Mouse (Mus musculus) forebrain, embryonic 11.5 days (tissue): ENCODE measurements around the gene Msx1. TPM values are rescaled to one million over a fixed set of nuclear protein-coding genes. Genes with fewer than 3 reads are reported as not detected.

Source experiments
- ATAC-seq: fragments of 200-750 bp; cut with Nextera tagmentation; replicated peaks from 2 replicates; pipeline ENCODE4 v1.8.0; 2017; ENCODE audit warnings: moderate TSS enrichment; ENCODE audit not compliant: low FRiP score
- DNase-seq: peaks from one replicate; pipeline ENCODE4 v3.0.0-alpha.2; 2017; ENCODE audit warnings: low spot score
- H3K27ac ChIP-seq: fragments of 300-500 bp; sonication (generic); 2 replicates; pipeline ENCODE4 v1.5.1; 2014; ENCODE audit warnings: low read depth, low read length
- H3K27me3 ChIP-seq: fragments of 300-500 bp; sonication (generic); 2 replicates; pipeline ENCODE4 v1.6.1; 2014; ENCODE audit warnings: mild to moderate bottlenecking, low read length, mixed read lengths; ENCODE audit not compliant: control insufficient read depth, insufficient read depth
- H3K36me3 ChIP-seq: fragments of 300-500 bp; sonication (generic); 2 replicates; pipeline ENCODE4 v1.6.1; 2014; ENCODE audit warnings: mild to moderate bottlenecking, low read length, moderate library complexity, mixed read lengths; ENCODE audit not compliant: control insufficient read depth, insufficient read depth
- H3K4me1 ChIP-seq: fragments of 300-500 bp; sonication (generic); replicated peaks from 2 replicates; pipeline ENCODE4 v1.6.1; 2014; ENCODE audit warnings: low read length, mixed read lengths; ENCODE audit not compliant: control insufficient read depth, insufficient read depth
- H3K4me2 ChIP-seq: fragments of 300-500 bp; sonication (generic); 2 replicates; pipeline ENCODE4 v1.6.1; 2014; ENCODE audit warnings: low read depth, mild to moderate bottlenecking, low read length, moderate library complexity, mixed read lengths; ENCODE audit not compliant: severe bottlenecking
- H3K4me3 ChIP-seq: fragments of 300-500 bp; sonication (generic); 2 replicates; pipeline ENCODE4 v1.5.1; 2014; ENCODE audit warnings: low read depth, low read length
- H3K9ac ChIP-seq: fragments of 300-500 bp; sonication (generic); 2 replicates; pipeline ENCODE4 v1.6.1; 2014; ENCODE audit warnings: low read length
- H3K9me3 ChIP-seq: fragments of 300-500 bp; sonication (generic); 2 replicates; pipeline ENCODE4 v1.6.1; 2016; ENCODE audit warnings: low read length, mixed read lengths; ENCODE audit not compliant: control insufficient read depth
- WGBS: fragments of 180-500 bp; shearing (Covaris S2); extraction: QIAGEN DNeasy Blood & Tissue Kit; methylation state at CpG from one replicate; pipeline ENCODE4 v1.1.7; 2014; 5-methylcytosine and 5-hydroxymethylcytosine counted together
- polyA plus RNA-seq: library from polyadenylated mRNA; unstranded; fragments of >200 nt; fragmentation: Nextera tagmentation; extraction: Ambion mirVana; gene quantifications from 2 replicates; pipeline ENCODE4 v1.2.1, GENCODE M21; 2014

Msx1 gene
- polyA plus RNA-seq, 1 experiment from 2014 or later, result 175 TPM

DNA sequence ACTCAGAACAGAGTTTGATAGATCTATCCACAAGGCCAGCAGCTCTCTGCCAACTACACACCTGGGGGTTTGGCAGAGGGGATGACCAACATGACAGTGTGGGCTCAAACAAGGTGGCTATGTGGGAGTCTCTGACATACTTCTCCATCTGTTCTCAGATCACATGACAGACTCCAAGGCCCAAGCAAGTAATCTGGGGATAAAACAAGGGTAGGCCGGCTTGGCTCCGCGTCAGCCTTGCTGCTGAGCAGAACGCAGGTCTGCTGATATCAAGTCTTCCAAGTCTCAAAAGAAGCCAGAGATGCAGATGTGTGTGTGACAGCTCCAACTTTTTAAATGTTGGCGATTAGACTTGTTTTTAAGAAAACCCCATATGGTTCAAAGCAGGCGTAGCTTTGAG is 28.7 kb downstream of the Msx1 start:
- Histone ChIP-seq H3K27me3 (no peaks in the 10 kb centered on the region), H3K4me3 (no peak overlapping the region), H3K9ac (no peak overlapping the region), H3K27ac (no peak overlapping the region), H3K36me3 (no peaks in the 10 kb centered on the region), H3K9me3 (no peaks in the 10 kb centered on the region), H3K4me2 (no peak overlapping the region), H3K4me1 (no peaks in the 10 kb centered on the region)
- peak; percentile 19 for DNase-seq
- ATAC-seq, result no peak
- WGBS, result 95% methylated on average over 6 of the region's 6 CpGs

DNA sequence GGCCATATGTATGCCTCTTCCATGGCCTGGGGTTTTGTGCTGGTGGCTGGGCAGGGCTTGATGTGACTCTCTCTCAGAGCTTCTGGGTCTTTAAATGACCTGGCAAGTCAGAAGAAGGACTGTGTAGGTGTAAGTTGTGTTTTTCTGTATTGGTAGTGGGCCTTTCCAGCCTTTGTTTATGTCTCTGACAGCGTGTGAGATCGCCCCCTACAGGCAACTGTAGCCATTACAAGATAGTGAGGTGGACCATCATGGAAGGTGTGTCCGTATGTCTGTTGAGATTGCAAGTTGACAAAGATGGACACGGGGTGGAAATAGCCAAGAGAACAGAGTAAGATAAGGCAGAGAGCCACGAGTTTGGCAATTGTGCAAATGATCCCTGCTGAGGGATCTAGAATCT is 32.2 kb downstream of the Msx1 start:
- Histone ChIP-seq H3K4me1 (no peaks in the 10 kb centered on the region), H3K9me3 (no peaks in the 10 kb centered on the region), H3K4me2 (no peak overlapping the region), H3K27me3 (no peaks in the 10 kb centered on the region), H3K27ac (no peak overlapping the region), H3K9ac (no peak overlapping the region), H3K4me3 (no peak overlapping the region), H3K36me3 (no peaks in the 10 kb centered on the region)
- ATAC-seq (no peak), DNase-seq (no peak)
- 55% methylated on average over 5 of the region's 5 CpGs for WGBS

DNA sequence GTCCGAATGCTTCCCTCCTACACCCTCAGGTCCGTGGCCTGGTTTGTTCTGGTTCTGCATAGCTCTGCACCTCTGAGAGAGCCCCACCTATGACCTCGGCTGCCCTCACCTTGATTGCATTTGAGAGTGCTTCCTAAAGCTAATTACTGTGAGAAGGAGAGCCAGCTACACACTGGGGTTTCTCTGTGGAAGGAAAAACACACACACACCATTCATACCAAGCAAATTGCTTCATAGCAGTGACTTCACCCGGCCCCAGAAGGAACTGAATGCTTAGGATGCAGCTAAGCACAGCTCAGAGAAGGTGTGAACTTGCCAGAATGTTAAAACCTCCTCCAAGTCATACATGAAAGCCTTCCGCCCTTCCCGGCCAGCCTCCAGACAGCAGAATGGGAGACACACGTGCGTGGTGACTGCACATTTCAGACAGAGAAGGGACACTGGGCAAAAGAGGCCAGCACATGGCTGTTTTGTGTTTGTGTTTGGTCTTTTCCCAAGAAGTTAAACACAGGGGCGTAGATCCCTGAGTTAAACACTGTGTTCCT is 39.5 kb downstream of the Msx1 start:
- ATAC-seq, result no peak
- no peak for DNase-seq
- no peaks in the 10 kb centered on the region for H3K36me3 ChIP-seq
- no peaks in the 10 kb centered on the region for H3K9me3 ChIP-seq
- H3K27me3 ChIP-seq, result no peaks in the 10 kb centered on the region
- 83% methylated on average over 9 of the region's 9 CpGs for WGBS
- no peak overlapping the region for H3K4me2 ChIP-seq
- no peak overlapping the region for H3K9ac ChIP-seq
- H3K27ac ChIP-seq, result no peak overlapping the region
- H3K4me1 ChIP-seq, result no peaks in the 10 kb centered on the region
- no peak overlapping the region for H3K4me3 ChIP-seq

DNA sequence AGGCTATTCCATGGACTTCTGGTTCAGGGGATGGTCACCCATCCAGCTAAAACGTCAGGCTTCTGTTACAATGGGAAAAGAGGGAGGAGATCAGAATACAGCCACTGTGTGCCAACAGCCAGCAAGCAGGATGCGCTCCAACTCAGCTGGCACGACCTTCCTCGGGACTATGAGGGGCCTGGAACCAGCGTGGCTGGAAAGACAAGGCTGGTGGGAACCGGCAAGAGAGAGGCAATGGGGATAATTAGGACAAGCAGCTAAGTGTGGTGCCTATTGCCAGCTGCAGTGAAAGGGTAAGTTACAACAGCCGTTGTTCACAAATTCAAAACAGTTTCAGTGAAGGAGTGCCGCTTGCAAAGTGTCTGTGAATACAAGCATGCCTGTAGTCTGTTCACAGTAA is 41.1 kb downstream of the Msx1 start:
- DNase-seq, result no peak
- H3K9me3 ChIP-seq, result no peaks in the 10 kb centered on the region

DNA sequence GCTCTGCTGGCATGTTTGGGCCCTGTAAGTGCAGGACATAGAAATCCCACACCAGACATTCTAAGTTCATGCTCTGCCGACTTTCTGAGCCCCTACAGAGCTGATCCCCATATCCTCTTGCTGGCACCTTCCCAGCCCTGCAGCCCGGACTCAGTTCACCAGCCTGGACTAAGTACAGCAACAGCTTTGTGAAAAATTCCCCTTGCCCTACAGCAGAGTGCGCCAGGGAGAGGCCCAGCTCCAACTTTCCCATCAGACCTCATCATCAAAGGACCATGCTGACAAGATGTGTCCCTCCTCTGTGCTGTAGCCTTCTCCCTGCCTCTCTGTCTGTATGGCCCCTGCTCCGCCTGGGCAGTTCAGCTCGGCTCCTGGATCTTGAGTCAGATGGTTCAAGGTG is 48.7 kb downstream of the Msx1 start:
- H3K4me2 ChIP-seq, result no peak overlapping the region
- peaks cover under 1% of the 10 kb centered on the region; the same call in 1 of the 2 replicates for H3K27me3 ChIP-seq
- no peaks in the 10 kb centered on the region for H3K36me3 ChIP-seq
- DNase-seq (no peak), ATAC-seq (no peak)
- H3K4me3 ChIP-seq, result no peak overlapping the region
- H3K4me1 ChIP-seq, result no peaks in the 10 kb centered on the region
- 52% methylated on average over 5 of the region's 5 CpGs for WGBS
- H3K9ac ChIP-seq, result no peak overlapping the region
- no peaks in the 10 kb centered on the region for H3K9me3 ChIP-seq
- no peak overlapping the region for H3K27ac ChIP-seq

More for the DNA sequence above, 41.1 kb downstream of the Msx1 start:
- H3K4me1 ChIP-seq, result no peaks in the 10 kb centered on the region
- no peaks in the 10 kb centered on the region for H3K36me3 ChIP-seq
- no peak overlapping the region for H3K9ac ChIP-seq
- no peak overlapping the region for H3K4me3 ChIP-seq
- no peak for ATAC-seq
- H3K4me2 ChIP-seq, result no peak overlapping the region
- H3K27me3 ChIP-seq, result no peaks in the 10 kb centered on the region
- no peak overlapping the region for H3K27ac ChIP-seq
- 72% methylated on average over 8 of the region's 8 CpGs for WGBS

DNA sequence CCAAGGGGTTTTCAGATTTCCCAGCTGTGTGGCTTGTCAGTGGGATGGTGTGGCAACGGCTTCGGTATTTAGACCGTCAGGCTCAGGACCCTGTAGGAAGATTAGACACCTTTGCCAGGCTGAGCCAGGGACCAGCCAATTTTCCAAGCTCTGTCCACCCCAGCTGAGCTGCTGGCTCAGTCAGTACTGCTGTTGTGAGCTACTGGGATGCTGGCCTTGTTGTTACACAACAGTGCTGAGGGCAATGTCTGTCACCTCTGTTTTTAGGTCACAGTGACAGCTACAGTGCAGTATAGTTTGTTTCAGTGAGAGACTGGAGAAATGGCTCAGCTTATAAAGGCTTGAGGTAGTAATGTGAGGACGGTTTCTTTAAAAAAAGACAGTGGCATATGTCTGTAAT is 50.4 kb downstream of the Msx1 start:
- H3K4me3 ChIP-seq, result no peak overlapping the region
- H3K36me3 ChIP-seq, result no peaks in the 10 kb centered on the region
- DNase-seq (no peak), ATAC-seq (no peak)
- WGBS, result 77% methylated on average over 4 of the region's 4 CpGs
- no peak overlapping the region for H3K9ac ChIP-seq
- no peaks in the 10 kb centered on the region for H3K9me3 ChIP-seq
- H3K4me1 ChIP-seq, result no peaks in the 10 kb centered on the region
- no peak overlapping the region for H3K27ac ChIP-seq
- H3K4me2 ChIP-seq, result no peak overlapping the region
- H3K27me3 ChIP-seq, result peaks cover 3% of the 10 kb centered on the region; the same call in 1 of the 2 replicates

DNA sequence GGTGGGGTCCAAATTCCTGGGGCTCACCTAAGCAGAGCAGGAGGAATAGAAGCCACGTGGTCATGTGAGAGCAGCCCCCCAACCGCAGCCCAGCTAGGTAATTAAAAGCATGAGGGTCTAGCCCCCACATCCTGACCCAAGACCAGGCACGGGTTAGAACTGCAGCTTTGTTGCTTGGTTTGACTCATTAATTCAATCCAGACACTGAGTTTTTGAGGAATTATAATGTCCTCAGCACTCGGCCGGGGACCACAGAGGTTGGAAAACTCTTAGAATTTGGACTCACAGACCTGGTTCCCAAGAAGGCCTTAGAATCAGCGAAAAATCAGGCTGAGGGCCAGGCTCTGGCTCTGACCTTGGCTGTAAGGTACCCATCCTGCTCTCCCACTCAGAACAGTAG is 53.5 kb downstream of the Msx1 start:
- Histone ChIP-seq H3K4me2 (no peak overlapping the region), H3K27me3 (peaks cover 7% of the 10 kb centered on the region; the same call in 1 of the 2 replicates), H3K36me3 (no peaks in the 10 kb centered on the region), H3K4me3 (no peak overlapping the region), H3K4me1 (peaks cover 5% of the 10 kb centered on the region; the same call in 1 of the 2 replicates), H3K9me3 (no peaks in the 10 kb centered on the region), H3K27ac (no peak overlapping the region), H3K9ac (no peak overlapping the region)
- ATAC-seq, result no peak
- DNase-seq, result no peak
- WGBS, result 81% methylated on average over 6 of the region's 6 CpGs

Other genes starting within 250 kb of the Msx1 start
- gene Stk32b, start 107.4 kb downstream of the Msx1 start, polyA plus RNA-seq, result 2.4 and 4.3 TPM in 2 replicates
- 0.67 and 0.75 TPM in 2 replicates for gene Cytl1, start 89.1 kb downstream of the Msx1 start, polyA plus RNA-seq
- gene Stx18, start 214.2 kb upstream of the Msx1 start, polyA plus RNA-seq, result 47.8 and 53.5 TPM in 2 replicates